Mouse (Mus musculus): ENCODE measurements around the gene Per2. TPM values are rescaled to one million over a fixed set of nuclear protein-coding genes. Genes with fewer than 3 reads are reported as not detected.

Per2 gene
- polyA plus RNA-seq, 1 experiment from 2014 or later = 2.4 TPM

GRCm38 (mm10) chr1:91453932-91454331 is 5.2 kb downstream of the Per2 start:
- no peak overlapping the region for H3K4me2 ChIP-seq (replicated peaks; ENCODE audit: low read depth)
- no peak overlapping the region for H3K9ac ChIP-seq (ENCODE audit: low read length)
- no peaks in the 10 kb centered on the region for H3K9me3 ChIP-seq (ENCODE audit: control insufficient read depth, low read length)
- no peaks in the 10 kb centered on the region for H3K36me3 ChIP-seq (ENCODE audit: control insufficient read depth, insufficient read depth, low read length)
- ATAC-seq (ENCODE audit: low FRiP score, low TSS enrichment) (no peak), DNase-seq (ENCODE audit: low spot score) (peak; percentile 59)
- H3K27me3 ChIP-seq (ENCODE audit: control insufficient read depth, insufficient read depth, low read length) = no peaks in the 10 kb centered on the region
- 48% methylated on average over 9 of the region's 9 CpGs for WGBS
- no peak overlapping the region for H3K4me3 ChIP-seq (ENCODE audit: low read depth, low read length)
- TF ChIP-seq CTCF (IDR thresholded peaks at IDR 0.05; ENCODE audit: low read depth) = no peak
- H3K4me1 ChIP-seq (replicated peaks; ENCODE audit: control insufficient read depth, insufficient read depth) = peaks cover 31% of the 10 kb centered on the region
- peak overlapping the region; percentile 98 for H3K27ac ChIP-seq (replicated peaks)

- Histone ChIP-seq H3K27ac (replicated peaks) (no peak overlapping the region; the same call in 1 of the 2 replicates), H3K36me3 (ENCODE audit: control insufficient read depth, insufficient read depth, low read length) (peaks cover 8% of the 10 kb centered on the region), H3K4me2 (replicated peaks; ENCODE audit: low read depth) (no peak overlapping the region), H3K9ac (ENCODE audit: low read length) (no peak overlapping the region; the same call in 1 of the 2 replicates), H3K9me3 (ENCODE audit: control insufficient read depth, low read length) (no peaks in the 10 kb centered on the region), H3K4me3 (ENCODE audit: low read depth, low read length) (no peak overlapping the region), H3K4me1 (replicated peaks; ENCODE audit: control insufficient read depth, insufficient read depth) (peaks cover 21% of the 10 kb centered on the region), H3K27me3 (ENCODE audit: control insufficient read depth, insufficient read depth, low read length) (no peaks in the 10 kb centered on the region)
- no peak for TF ChIP-seq CTCF (IDR thresholded peaks at IDR 0.05; ENCODE audit: low read depth)
- no peak for TF ChIP-seq EP300 (optimal IDR thresholded peaks at IDR 0.05)
- WGBS = 50% methylated on average over 5 of the region's 5 CpGs
- ATAC-seq (ENCODE audit: low FRiP score, low TSS enrichment) (no peak), DNase-seq (ENCODE audit: low spot score) (no peak)
Observed at GRCm38 (mm10) chr1:91451547-91452084, 7.5 kb downstream of the Per2 start.

GRCm38 (mm10) chr1:91450851-91451250 is 8.3 kb downstream of the Per2 start:
- 70% methylated on average over 5 of the region's 5 CpGs for WGBS
- Histone ChIP-seq H3K27ac (replicated peaks) (no peak overlapping the region), H3K27me3 (ENCODE audit: control insufficient read depth, insufficient read depth, low read length) (no peaks in the 10 kb centered on the region), H3K4me3 (ENCODE audit: low read depth, low read length) (no peak overlapping the region), H3K36me3 (ENCODE audit: control insufficient read depth, insufficient read depth, low read length) (peaks cover 8% of the 10 kb centered on the region), H3K4me2 (replicated peaks; ENCODE audit: low read depth) (no peak overlapping the region), H3K4me1 (replicated peaks; ENCODE audit: control insufficient read depth, insufficient read depth) (peaks cover 21% of the 10 kb centered on the region), H3K9ac (ENCODE audit: low read length) (no peak overlapping the region), H3K9me3 (ENCODE audit: control insufficient read depth, low read length) (no peaks in the 10 kb centered on the region)
- ATAC-seq (ENCODE audit: low FRiP score, low TSS enrichment) = no peak
- TF ChIP-seq EP300 (optimal IDR thresholded peaks at IDR 0.05) (no peak), CTCF (IDR thresholded peaks at IDR 0.05; ENCODE audit: low read depth) (no peak)
- no peak for DNase-seq (ENCODE audit: low spot score)

- H3K9ac ChIP-seq (ENCODE audit: low read length) = no peak overlapping the region
- no peak for TF ChIP-seq CTCF (IDR thresholded peaks at IDR 0.05; ENCODE audit: low read depth)
- no peak for TF ChIP-seq EP300 (optimal IDR thresholded peaks at IDR 0.05)
- WGBS = 75% methylated on average over 10 of the region's 10 CpGs
- DNase-seq (ENCODE audit: low spot score) (peak; percentile 49), ATAC-seq (ENCODE audit: low FRiP score, low TSS enrichment) (peak; percentile 42; the same call in 1 of the 2 replicates)
- no peaks in the 10 kb centered on the region for H3K27me3 ChIP-seq (ENCODE audit: control insufficient read depth, insufficient read depth, low read length)
- no peak overlapping the region for H3K4me2 ChIP-seq (replicated peaks; ENCODE audit: low read depth)
- H3K27ac ChIP-seq (replicated peaks) = 0 out of 2 replicates have a peak overlapping the region, but pooled peaks have one; percentile 18
- H3K4me1 ChIP-seq (replicated peaks; ENCODE audit: control insufficient read depth, insufficient read depth) = peaks cover 4% of the 10 kb centered on the region; the same call in 1 of the 2 replicates
- peaks cover 12% of the 10 kb centered on the region for H3K36me3 ChIP-seq (ENCODE audit: control insufficient read depth, insufficient read depth, low read length)
- no peak overlapping the region for H3K4me3 ChIP-seq (ENCODE audit: low read depth, low read length)
- no peaks in the 10 kb centered on the region for H3K9me3 ChIP-seq (ENCODE audit: control insufficient read depth, low read length)
Observed at GRCm38 (mm10) chr1:91448688-91449087, 10.4 kb downstream of the Per2 start.

GRCm38 (mm10) chr1:91446511-91446910 is 12.6 kb downstream of the Per2 start:
- H3K4me2 ChIP-seq (replicated peaks; ENCODE audit: low read depth) = no peak overlapping the region
- no peak for DNase-seq (ENCODE audit: low spot score)
- no peaks in the 10 kb centered on the region for H3K9me3 ChIP-seq (ENCODE audit: control insufficient read depth, low read length)
- no peak overlapping the region for H3K9ac ChIP-seq (ENCODE audit: low read length)
- TF ChIP-seq CTCF (IDR thresholded peaks at IDR 0.05; ENCODE audit: low read depth) (no peak), EP300 (optimal IDR thresholded peaks at IDR 0.05) (no peak)
- H3K4me1 ChIP-seq (replicated peaks; ENCODE audit: control insufficient read depth, insufficient read depth) = peaks cover 2% of the 10 kb centered on the region; the same call in 1 of the 2 replicates
- no peak overlapping the region for H3K4me3 ChIP-seq (ENCODE audit: low read depth, low read length)
- peaks cover 18% of the 10 kb centered on the region for H3K36me3 ChIP-seq (ENCODE audit: control insufficient read depth, insufficient read depth, low read length)
- WGBS = 74% methylated on average over 4 of the region's 4 CpGs
- H3K27ac ChIP-seq (replicated peaks) = peak overlapping the region; percentile 76
- no peak for ATAC-seq (ENCODE audit: low FRiP score, low TSS enrichment)
- no peaks in the 10 kb centered on the region for H3K27me3 ChIP-seq (ENCODE audit: control insufficient read depth, insufficient read depth, low read length)

GRCm38 (mm10) chr1:91446060-91446459 is 13.1 kb downstream of the Per2 start:
- no peaks in the 10 kb centered on the region for H3K27me3 ChIP-seq (ENCODE audit: control insufficient read depth, insufficient read depth, low read length)
- ATAC-seq (ENCODE audit: low FRiP score, low TSS enrichment) (peak; percentile 34; the same call in 1 of the 2 replicates), DNase-seq (ENCODE audit: low spot score) (peak; percentile 45)
- H3K4me3 ChIP-seq (ENCODE audit: low read depth, low read length) = no peak overlapping the region
- H3K4me2 ChIP-seq (replicated peaks; ENCODE audit: low read depth) = no peak overlapping the region
- H3K4me1 ChIP-seq (replicated peaks; ENCODE audit: control insufficient read depth, insufficient read depth) = peaks cover 2% of the 10 kb centered on the region; the same call in 1 of the 2 replicates
- 35% methylated on average over 8 of the region's 8 CpGs for WGBS
- H3K36me3 ChIP-seq (ENCODE audit: control insufficient read depth, insufficient read depth, low read length) = peaks cover 19% of the 10 kb centered on the region
- peak overlapping the region; percentile 76 for H3K27ac ChIP-seq (replicated peaks)
- no peak for TF ChIP-seq EP300 (optimal IDR thresholded peaks at IDR 0.05)
- TF ChIP-seq CTCF (IDR thresholded peaks at IDR 0.05; ENCODE audit: low read depth) = peak; percentile 10; the same call in 1 of the 2 replicates
- no peak overlapping the region for H3K9ac ChIP-seq (ENCODE audit: low read length)
- H3K9me3 ChIP-seq (ENCODE audit: control insufficient read depth, low read length) = no peaks in the 10 kb centered on the region
